Mouse (Mus musculus) heart, embryonic 13.5 days (tissue): Measurements from ENCODE around the gene Phf20. TPM values are rescaled to one million over a fixed set of nuclear protein-coding genes. Genes with fewer than 3 reads are reported as not detected.
A peak's percentile ranks its signal among the peaks of the same experiment; 100 is the strongest.

Source experiments
- ATAC-seq: fragments of 200-750 bp; cut with Nextera tagmentation; 2 replicates; pipeline ENCODE4 v1.8.0; 2017; ENCODE audit warnings: moderate TSS enrichment; ENCODE audit not compliant: insufficient number of reproducible peaks, low FRiP score, low TSS enrichment; ENCODE audit errors: extremely low read depth
- H3K27ac ChIP-seq: fragments of 300-500 bp; sonication (generic); replicated peaks from 2 replicates; pipeline ENCODE4 v1.5.1; 2015; ENCODE audit warnings: moderate library complexity, mild to moderate bottlenecking, inconsistent platforms
- H3K27me3 ChIP-seq: fragments of 300-500 bp; sonication (generic); replicated peaks from 2 replicates; pipeline ENCODE4 v1.6.1; 2015; ENCODE audit warnings: mild to moderate bottlenecking, inconsistent platforms
- H3K36me3 ChIP-seq: fragments of 300-500 bp; sonication (generic); 2 replicates; pipeline ENCODE4 v1.6.1; 2015; ENCODE audit warnings: mild to moderate bottlenecking, inconsistent platforms
- H3K4me1 ChIP-seq: fragments of 300-500 bp; sonication (generic); 2 replicates; pipeline ENCODE4 v1.6.1; 2015; ENCODE audit warnings: inconsistent platforms
- H3K4me2 ChIP-seq: fragments of 300-500 bp; sonication (generic); 2 replicates; pipeline ENCODE4 v1.6.1; 2015; ENCODE audit warnings: inconsistent platforms, mild to moderate bottlenecking, moderate library complexity
- H3K4me3 ChIP-seq: fragments of 300-500 bp; sonication (generic); 2 replicates; pipeline ENCODE4 v1.5.1; 2015; ENCODE audit warnings: moderate library complexity, mild to moderate bottlenecking, inconsistent platforms
- H3K9ac ChIP-seq: fragments of 300-500 bp; sonication (generic); 2 replicates; pipeline ENCODE4 v1.6.1; 2015; ENCODE audit warnings: inconsistent platforms, mild to moderate bottlenecking, moderate library complexity
- H3K9me3 ChIP-seq: fragments of 300-500 bp; sonication (generic); 2 replicates; pipeline ENCODE4 v1.6.1; 2016; ENCODE audit warnings: inconsistent platforms
- WGBS: fragments of 180-500 bp; shearing (Covaris S2); methylation state at CpG from one replicate; pipeline ENCODE4 v1.1.7; 2015; ENCODE audit warnings: mixed read lengths; 5-methylcytosine and 5-hydroxymethylcytosine counted together
- polyA plus RNA-seq: library from polyadenylated mRNA; unstranded; fragments of >200 nt; fragmentation: Nextera tagmentation; extraction: Ambion mirVana; gene quantifications from 2 replicates; pipeline ENCODE4 v1.2.1, GENCODE M21; 2015

The Phf20 gene
- polyA plus RNA-seq, 1 experiment from 2014 or later, result 48.6 TPM

DNA sequence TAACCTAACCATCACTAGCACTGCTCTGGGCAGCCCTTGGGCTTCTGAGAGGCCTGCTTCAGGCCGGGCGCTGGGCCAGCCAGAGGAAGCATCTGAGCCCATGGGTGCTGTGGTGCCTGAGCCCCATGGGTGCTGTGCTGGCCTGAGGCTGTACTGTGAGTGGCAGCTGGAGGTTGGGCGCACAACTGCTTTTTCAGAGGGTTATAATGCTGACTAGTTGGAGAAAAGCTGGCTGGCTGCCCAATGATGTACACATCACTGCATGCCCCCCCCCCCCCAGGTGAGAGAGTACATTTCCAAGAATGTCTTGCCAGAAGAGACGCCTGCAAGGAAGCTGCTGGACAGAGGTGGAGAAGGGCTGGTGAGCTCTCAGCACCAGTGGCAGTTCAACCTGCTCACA lies 108.1 kb downstream of the Phf20 start:
- Histone ChIP-seq H3K4me3 (no peak overlapping the region), H3K4me1 (no peaks in the 10 kb centered on the region), H3K27ac (no peak overlapping the region), H3K9ac (no peak overlapping the region), H3K36me3 (peaks cover 72% of the 10 kb centered on the region), H3K27me3 (no peaks in the 10 kb centered on the region), H3K9me3 (no peaks in the 10 kb centered on the region), H3K4me2 (no peak overlapping the region)
- WGBS, result 85% methylated on average over 4 of the region's 4 CpGs
- no peak for ATAC-seq

DNA sequence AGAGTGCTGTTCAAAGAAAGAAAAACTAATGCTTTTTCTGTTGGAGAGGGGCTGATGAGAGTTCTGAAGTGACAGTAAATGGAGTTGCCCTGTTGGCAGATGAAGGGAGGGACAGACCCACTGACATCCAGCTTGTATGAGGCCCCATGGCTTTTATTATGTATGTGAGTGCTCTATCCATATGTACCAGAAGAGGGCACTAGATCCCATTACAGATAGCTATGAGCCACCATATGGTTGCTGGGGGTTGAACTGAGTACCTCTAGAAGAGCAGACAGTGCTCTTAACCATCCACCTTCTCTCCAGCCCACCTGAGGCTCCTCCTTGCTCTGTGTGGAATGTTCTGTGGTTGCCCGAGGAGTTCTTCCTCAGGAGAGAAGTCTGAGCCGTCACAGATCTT lies 109.6 kb downstream of the Phf20 start:
- WGBS, result 78% methylated on average over 2 of the region's 2 CpGs
- no peak overlapping the region for H3K4me2 ChIP-seq
- H3K4me3 ChIP-seq, result no peak overlapping the region
- H3K4me1 ChIP-seq, result no peaks in the 10 kb centered on the region
- peaks cover 61% of the 10 kb centered on the region for H3K36me3 ChIP-seq
- H3K9ac ChIP-seq, result no peak overlapping the region
- H3K9me3 ChIP-seq, result no peaks in the 10 kb centered on the region
- no peak for ATAC-seq
- H3K27me3 ChIP-seq, result no peaks in the 10 kb centered on the region
- H3K27ac ChIP-seq, result no peak overlapping the region

DNA sequence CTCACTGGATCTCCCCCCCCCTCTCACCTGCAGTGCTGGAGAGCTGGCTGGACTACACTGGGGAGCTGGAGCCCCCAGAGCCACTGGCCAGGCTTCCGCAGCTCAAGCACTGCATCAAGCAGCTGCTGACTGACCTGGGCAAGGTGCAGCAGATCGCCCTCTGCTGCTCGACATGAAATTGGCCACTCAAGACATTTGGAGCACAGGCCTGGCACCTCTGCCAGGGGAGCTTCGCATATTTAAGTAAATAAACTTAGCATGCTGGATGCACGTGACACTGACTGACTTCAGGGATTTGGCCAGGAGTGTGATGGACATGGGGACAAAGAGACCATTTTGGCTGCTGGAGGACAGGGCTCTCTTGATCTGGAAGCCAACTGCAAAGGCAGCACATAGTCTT lies 111.0 kb downstream of the Phf20 start:
- Histone ChIP-seq H3K4me1 (peaks cover 6% of the 10 kb centered on the region), H3K27me3 (no peaks in the 10 kb centered on the region), H3K4me3 (no peak overlapping the region), H3K4me2 (no peak overlapping the region), H3K9me3 (no peaks in the 10 kb centered on the region), H3K9ac (no peak overlapping the region), H3K27ac (no peak overlapping the region), H3K36me3 (peaks cover 46% of the 10 kb centered on the region)
- WGBS, result 57% methylated on average over 5 of the region's 5 CpGs
- no peak for ATAC-seq

DNA sequence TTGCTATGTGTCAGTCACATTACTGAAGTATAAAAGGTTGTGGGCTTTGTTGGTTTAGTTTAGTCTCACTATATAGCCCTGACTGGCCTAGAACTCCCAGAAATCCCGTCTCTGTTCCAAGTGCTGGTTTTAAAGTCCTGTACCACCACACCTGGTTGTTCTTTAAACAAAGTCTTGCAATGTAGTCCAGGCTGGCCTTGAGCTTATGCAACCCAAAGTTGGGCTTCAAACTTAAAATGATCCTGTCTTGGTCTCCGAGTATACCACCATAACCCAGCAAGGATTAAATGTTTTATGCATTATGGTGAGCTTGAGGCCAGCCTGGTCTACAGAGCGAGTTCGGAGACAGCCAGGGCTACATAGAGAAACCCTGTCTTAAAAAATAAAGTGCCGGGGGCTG lies 113.7 kb downstream of the Phf20 start:
- Histone ChIP-seq H3K9me3 (no peaks in the 10 kb centered on the region), H3K4me3 (no peak overlapping the region), H3K4me2 (no peak overlapping the region), H3K9ac (no peak overlapping the region), H3K27ac (no peak overlapping the region), H3K36me3 (peaks cover 27% of the 10 kb centered on the region), H3K4me1 (peaks cover 11% of the 10 kb centered on the region), H3K27me3 (no peaks in the 10 kb centered on the region)
- no peak for ATAC-seq
- WGBS, result 88% methylated on average over 5 of the region's 5 CpGs

DNA sequence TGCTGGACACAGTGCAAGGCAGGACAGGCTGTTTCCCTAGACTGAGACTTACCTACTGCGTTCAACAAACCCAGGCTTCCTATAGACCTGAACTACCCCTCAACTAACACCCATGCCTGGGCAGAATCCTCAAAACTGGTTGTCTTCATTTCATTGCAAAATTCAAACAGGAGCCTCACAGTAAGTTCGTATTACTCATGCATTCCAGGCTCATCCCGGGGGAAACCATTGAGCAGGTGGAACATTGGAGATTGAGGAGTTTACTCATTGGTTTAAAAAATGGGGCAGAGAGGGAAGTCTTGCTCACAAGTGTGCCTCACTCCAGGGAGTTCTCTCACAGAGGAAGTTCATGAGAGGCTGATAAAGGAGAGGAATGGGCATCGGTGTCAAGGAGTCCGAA lies 114.2 kb downstream of the Phf20 start:
- no peak overlapping the region for H3K9ac ChIP-seq
- H3K4me1 ChIP-seq, result peaks cover 11% of the 10 kb centered on the region
- no peak for ATAC-seq
- no peak overlapping the region for H3K4me3 ChIP-seq
- H3K4me2 ChIP-seq, result no peak overlapping the region
- H3K36me3 ChIP-seq, result peaks cover 22% of the 10 kb centered on the region
- H3K27ac ChIP-seq, result no peak overlapping the region
- H3K9me3 ChIP-seq, result no peaks in the 10 kb centered on the region
- no peaks in the 10 kb centered on the region for H3K27me3 ChIP-seq
- 86% methylated on average over 5 of the region's 5 CpGs for WGBS

DNA sequence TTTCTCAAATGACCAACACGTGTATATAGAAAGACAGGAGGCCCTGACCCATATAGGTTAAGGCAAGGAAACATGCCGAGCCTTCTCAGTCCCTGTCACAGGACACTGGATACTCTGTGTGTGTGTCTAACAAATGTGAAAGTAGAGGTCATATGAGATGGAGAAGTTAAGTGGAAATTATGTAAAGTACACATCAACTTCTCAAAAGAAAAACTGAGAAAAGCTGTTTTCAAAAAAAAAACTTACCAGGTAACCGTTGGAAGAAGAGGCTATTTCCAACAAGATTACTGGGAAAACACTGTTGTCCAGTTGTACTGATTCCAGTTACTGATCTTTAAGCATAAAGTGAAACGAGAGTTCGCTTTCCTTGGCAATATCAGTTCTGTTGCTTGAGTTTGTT lies 114.7 kb downstream of the Phf20 start:
- peaks cover 19% of the 10 kb centered on the region for H3K36me3 ChIP-seq
- H3K9ac ChIP-seq, result peak overlapping the region; percentile 91; the same call in 1 of the 2 replicates
- H3K4me3 ChIP-seq, result peak overlapping the region; percentile 77
- peak overlapping the region; percentile 75 for H3K4me2 ChIP-seq
- H3K27me3 ChIP-seq, result no peaks in the 10 kb centered on the region
- H3K4me1 ChIP-seq, result peaks cover 11% of the 10 kb centered on the region
- ATAC-seq, result no peak
- 85% methylated on average over 5 of the region's 5 CpGs for WGBS
- no peaks in the 10 kb centered on the region for H3K9me3 ChIP-seq
- H3K27ac ChIP-seq, result 0 out of 2 replicates have a peak overlapping the region, but pooled peaks have one; percentile 97

DNA sequence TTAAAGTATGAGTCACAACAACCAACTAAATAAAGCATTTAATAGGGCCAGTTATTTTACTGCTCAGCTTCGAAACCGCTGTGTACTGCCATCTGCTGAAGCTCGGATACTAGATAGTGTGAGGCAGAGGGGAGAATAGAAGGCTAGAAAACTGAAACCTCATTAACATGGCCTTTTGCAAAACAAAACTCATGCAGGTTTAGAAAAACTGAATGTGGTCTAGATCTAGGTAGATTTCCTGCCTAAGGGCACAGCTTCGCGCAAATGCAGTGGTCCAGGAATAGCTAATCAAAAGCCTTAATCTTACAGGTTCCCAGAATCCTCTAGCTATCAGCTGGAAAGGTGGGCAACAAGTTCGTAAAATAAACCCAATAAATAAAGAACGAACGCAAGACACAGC lies 115.2 kb downstream of the Phf20 start:
- peak overlapping the region; percentile 91 for H3K9ac ChIP-seq
- ATAC-seq, result no peak
- peak overlapping the region; percentile 75 for H3K4me2 ChIP-seq
- no peaks in the 10 kb centered on the region for H3K27me3 ChIP-seq
- peak overlapping the region; percentile 77 for H3K4me3 ChIP-seq
- peak overlapping the region; percentile 97 for H3K27ac ChIP-seq
- H3K9me3 ChIP-seq, result no peaks in the 10 kb centered on the region
- peaks cover 19% of the 10 kb centered on the region for H3K36me3 ChIP-seq
- WGBS, result 18% methylated on average over 8 of the region's 8 CpGs
- peaks cover 11% of the 10 kb centered on the region for H3K4me1 ChIP-seq

DNA sequence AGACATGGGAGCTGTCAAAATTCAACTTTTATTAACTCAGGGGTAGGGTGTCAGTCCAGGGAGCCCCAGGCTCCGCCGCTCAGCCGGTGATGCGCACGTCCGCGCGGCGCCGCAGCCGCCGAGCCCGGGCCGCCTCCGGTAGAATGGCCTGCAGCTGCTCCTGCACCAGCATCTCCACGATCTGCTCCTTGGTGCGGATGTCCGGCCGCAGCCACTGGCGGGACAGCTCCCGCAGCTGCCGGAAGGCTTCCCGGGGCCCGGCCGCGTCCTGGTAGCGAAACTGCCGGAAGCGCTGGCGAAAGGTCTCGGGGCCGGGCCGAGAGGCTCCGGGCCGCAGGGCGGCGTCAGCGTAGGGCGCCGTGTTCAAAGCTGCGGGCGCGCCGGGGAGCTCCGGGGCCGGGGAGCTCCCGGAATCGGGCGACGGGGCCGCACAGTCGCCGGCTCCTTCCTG lies 115.6 kb downstream of the Phf20 start:
- peaks cover 19% of the 10 kb centered on the region for H3K36me3 ChIP-seq
- H3K4me3 ChIP-seq, result peak overlapping the region; percentile 77
- no peaks in the 10 kb centered on the region for H3K9me3 ChIP-seq
- peak overlapping the region; percentile 91 for H3K9ac ChIP-seq
- peak; percentile 47; the same call in 1 of the 2 replicates for ATAC-seq
- peaks cover 11% of the 10 kb centered on the region for H3K4me1 ChIP-seq
- peak overlapping the region; percentile 97 for H3K27ac ChIP-seq
- under 1% methylated on average over 53 of the region's 53 CpGs for WGBS
- peak overlapping the region; percentile 75 for H3K4me2 ChIP-seq
- no peaks in the 10 kb centered on the region for H3K27me3 ChIP-seq

DNA sequence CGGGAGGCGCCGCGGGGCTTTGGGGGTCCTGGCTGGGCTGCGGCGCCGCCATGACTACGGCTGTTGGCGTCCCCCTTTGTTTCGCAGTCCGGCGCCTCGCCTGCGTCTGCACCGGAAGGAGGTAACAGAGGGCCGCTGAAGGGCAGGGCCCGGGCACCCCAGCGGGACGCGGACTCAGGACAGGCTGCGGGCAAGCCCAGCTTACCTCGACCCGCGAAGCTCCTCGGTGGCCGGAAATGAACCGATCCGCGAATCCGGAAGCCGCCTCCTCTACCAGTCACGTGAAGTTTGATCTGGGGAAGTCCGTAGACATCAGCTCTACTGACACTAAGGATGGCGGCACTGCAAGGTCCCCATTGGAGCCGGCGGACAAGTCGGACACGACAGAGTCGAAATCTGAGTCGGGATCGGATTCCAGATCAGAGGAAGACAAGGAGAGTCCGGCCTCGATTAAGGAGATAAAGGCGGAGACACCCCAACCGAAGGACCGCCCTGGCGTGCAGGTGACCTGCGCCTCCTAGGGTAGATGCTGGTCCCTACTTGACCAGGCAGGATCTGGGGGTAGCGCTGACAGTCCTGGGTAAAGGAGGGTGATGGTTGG lies 116.1 kb downstream of the Phf20 start, which contains the start of the genes Cnbd2 and Scand1:
TSS of gene Cnbd2 (plus strand) at position 3 of the 601 bp plus-strand sequence.
TSS of gene Scand1 (minus strand) at position 408 of the 601 bp plus-strand sequence.
- Histone ChIP-seq H3K27me3 (no peaks in the 10 kb centered on the region), H3K4me3 (peak within 1 kb of the TSS; percentile 77), H3K4me2 (peak within 1 kb of the TSS; percentile 75), H3K9ac (peak within 1 kb of the TSS; percentile 91), H3K9me3 (no peaks in the 10 kb centered on the region), H3K36me3 (peaks cover 16% of the 10 kb centered on the region), H3K4me1 (peaks cover 11% of the 10 kb centered on the region), H3K27ac (peak within 1 kb of the TSS; percentile 97)
- ATAC-seq, result peak; percentile 79
- WGBS, result under 1% methylated on average over 49 of the region's 49 CpGs

DNA sequence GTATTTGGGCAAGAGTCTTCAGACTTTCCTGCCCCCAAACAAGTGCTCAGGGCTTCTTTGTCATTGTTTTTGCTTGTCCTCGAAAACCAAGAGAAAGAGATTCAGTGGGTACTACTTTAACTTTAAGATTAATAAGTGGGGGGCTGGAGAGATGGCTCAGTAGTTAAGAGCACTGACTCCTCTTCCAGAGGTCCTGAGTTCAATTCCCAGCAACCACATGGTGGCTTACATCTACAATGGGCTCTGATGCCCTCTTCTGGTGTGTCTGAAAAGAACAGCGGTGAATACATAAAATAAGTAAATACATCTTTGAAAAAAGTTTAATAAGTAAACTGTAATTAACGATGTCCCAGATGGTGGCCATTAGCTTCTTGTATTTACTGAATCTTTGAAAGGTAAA lies 116.9 kb downstream of the Phf20 start:
- Histone ChIP-seq H3K4me3 (peak overlapping the region; percentile 77), H3K9ac (peak overlapping the region; percentile 91), H3K9me3 (no peaks in the 10 kb centered on the region), H3K4me2 (peak overlapping the region; percentile 75), H3K36me3 (peaks cover 10% of the 10 kb centered on the region), H3K4me1 (peaks cover 11% of the 10 kb centered on the region), H3K27me3 (no peaks in the 10 kb centered on the region), H3K27ac (peak overlapping the region; percentile 97; the same call in 1 of the 2 replicates)
- WGBS, result 52% methylated on average over 3 of the region's 3 CpGs
- ATAC-seq, result no peak

DNA sequence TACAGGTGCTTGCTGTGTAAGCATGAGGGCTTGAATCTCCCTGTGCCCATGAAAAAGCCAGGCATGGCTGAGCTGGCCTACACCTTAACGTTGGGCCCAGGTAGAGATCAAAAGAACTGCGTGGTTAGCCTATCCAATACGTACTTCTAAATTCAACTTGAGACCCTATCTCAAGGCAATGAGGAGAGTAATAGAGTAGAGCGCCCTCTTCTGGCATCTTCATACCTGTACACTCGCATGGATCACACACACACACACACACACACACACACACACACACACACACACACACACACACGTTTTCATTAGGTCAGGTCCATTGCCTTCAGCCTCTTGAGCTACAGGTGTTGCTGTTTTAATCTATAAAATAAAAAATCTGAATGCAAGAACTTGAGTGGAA lies 118.5 kb downstream of the Phf20 start:
- Histone ChIP-seq H3K27me3 (no peaks in the 10 kb centered on the region), H3K36me3 (peaks cover 6% of the 10 kb centered on the region), H3K4me3 (no peak overlapping the region), H3K27ac (no peak overlapping the region), H3K9ac (no peak overlapping the region), H3K9me3 (no peaks in the 10 kb centered on the region), H3K4me2 (no peak overlapping the region), H3K4me1 (peaks cover 11% of the 10 kb centered on the region)
- no peak for ATAC-seq
- WGBS, result 95% methylated on average over 6 of the region's 6 CpGs

DNA sequence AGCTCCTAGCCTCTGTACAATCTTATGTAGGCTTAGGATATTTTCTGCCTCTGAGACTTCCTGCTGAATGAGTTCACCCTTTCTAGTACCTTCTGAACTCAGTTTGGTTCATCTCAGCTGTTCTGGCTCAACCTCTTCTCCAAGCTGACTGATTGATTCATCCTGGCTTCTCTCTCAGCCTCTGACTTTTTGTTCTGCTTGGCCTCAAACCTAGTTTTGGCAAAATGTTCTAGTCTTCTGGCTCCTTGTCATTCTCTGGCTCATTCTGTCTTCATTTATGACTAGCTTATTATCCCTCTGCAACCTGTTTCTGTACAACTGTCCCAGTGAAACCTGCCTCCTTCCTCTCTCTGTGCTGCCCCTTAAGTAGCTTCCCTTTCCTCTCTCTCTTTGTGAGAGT lies 122.2 kb downstream of the Phf20 start:
- no peak for ATAC-seq
- Histone ChIP-seq H3K9ac (no peak overlapping the region), H3K4me3 (no peak overlapping the region)

More for the DNA sequence above, 122.2 kb downstream of the Phf20 start:
- no peaks in the 10 kb centered on the region; the same call in none of the 2 replicates for H3K27me3 ChIP-seq
- H3K9me3 ChIP-seq, result peaks cover 3% of the 10 kb centered on the region; the same call in 1 of the 2 replicates
- peaks cover 10% of the 10 kb centered on the region for H3K36me3 ChIP-seq
- H3K27ac ChIP-seq, result no peak overlapping the region
- peaks cover under 1% of the 10 kb centered on the region for H3K4me1 ChIP-seq
- no peak overlapping the region for H3K4me2 ChIP-seq
